Mouse (Mus musculus) G1E (cell line): ENCODE measurements around the gene Caprin2.

Experiments used
- CTCF ChIP-seq: IDR thresholded peaks from 2 replicates; pipeline ENCODE4 v1.5.1; 2012; ENCODE audit warnings: low read depth, low read length, inconsistent platforms, mixed read lengths
- GATA2 ChIP-seq: IDR thresholded peaks from 2 replicates; pipeline ENCODE4 v1.6.1; 2012; ENCODE audit warnings: low read depth, low read length, inconsistent platforms, borderline replicate concordance
- TAL1 ChIP-seq: conservative IDR thresholded peaks from 2 replicates; pipeline ENCODE4 v1.6.1; 2012; ENCODE audit warnings: low read depth, low read length, inconsistent platforms, mixed read lengths

- no peak for TF ChIP-seq CTCF
- no peak for TF ChIP-seq GATA2
- no peak for TF ChIP-seq TAL1
Measured at GRCm38 (mm10) chr6:148913938-148914337, 17.9 kb upstream of the Caprin2 start.
